Mouse (Mus musculus): ENCODE data around the gene Gm2115.

- no peak for TF ChIP-seq CTCF (IDR thresholded peaks at IDR 0.05; ENCODE audit: borderline replicate concordance, control insufficient read depth, extremely low read depth, insufficient read depth, low read length, poor library complexity)
- TF ChIP-seq POLR2A (IDR thresholded peaks at IDR 0.05; ENCODE audit: control insufficient read depth, extremely low read depth, insufficient read depth, low read length, poor library complexity) = no peak
These were observed 62.6 kb downstream of the Gm2115 start for GRCm38 (mm10) chr7:84591347-84591746.

Data from thymus, adult 2 months (tissue).